Mouse (Mus musculus) retina, postnatal 1 day (tissue): Measurements from ENCODE around the gene 6030452D12Rik.
A peak's percentile ranks its signal among the peaks of the same experiment; 100 is the strongest.

Experiments used
- DNase-seq: peaks from one replicate; pipeline ENCODE4 v3.0.0-alpha.2; 2012

6030452D12Rik gene

DNA sequence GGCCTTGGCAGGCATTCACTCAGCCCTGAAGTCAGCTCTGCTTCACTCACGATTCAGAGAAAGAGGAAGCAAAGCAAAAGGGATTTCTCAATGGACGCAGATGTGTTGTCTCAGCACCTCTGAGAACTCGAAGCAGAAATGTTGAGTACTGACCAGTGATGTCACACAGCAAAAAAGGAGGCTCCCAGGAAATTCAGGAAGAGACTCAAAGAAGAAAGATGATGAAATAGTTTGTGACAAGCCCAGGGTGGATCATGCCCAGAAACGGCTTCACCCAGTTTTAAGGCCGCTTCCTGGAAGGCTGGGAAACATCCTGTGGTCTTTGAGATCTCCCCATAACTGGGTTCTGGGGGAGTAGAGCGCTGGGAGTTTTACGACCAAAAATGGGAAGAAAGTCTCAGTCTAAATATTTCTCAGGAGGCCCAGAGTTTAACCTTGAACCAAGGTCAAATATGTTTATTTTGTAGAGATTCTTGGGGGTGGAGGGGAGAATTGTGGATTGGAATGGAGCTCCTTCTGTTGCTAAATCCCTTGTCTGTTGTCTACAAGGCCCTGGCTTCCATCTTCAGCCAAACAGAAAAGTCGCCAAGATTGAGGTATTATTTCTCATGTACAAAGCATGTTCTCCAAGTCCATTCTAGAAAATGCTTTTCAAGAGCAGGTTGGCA lies at the start of gene 6030452D12Rik:
Gene 6030452D12Rik, plus strand, starts transcription at position 505 of the 668 bp plus-strand sequence.
- no peak for DNase-seq

- DNase-seq: no peak
Measured at GRCm38 (mm10) chr8:106451301-106452085, 48.8 kb upstream of the 6030452D12Rik start.

DNA sequence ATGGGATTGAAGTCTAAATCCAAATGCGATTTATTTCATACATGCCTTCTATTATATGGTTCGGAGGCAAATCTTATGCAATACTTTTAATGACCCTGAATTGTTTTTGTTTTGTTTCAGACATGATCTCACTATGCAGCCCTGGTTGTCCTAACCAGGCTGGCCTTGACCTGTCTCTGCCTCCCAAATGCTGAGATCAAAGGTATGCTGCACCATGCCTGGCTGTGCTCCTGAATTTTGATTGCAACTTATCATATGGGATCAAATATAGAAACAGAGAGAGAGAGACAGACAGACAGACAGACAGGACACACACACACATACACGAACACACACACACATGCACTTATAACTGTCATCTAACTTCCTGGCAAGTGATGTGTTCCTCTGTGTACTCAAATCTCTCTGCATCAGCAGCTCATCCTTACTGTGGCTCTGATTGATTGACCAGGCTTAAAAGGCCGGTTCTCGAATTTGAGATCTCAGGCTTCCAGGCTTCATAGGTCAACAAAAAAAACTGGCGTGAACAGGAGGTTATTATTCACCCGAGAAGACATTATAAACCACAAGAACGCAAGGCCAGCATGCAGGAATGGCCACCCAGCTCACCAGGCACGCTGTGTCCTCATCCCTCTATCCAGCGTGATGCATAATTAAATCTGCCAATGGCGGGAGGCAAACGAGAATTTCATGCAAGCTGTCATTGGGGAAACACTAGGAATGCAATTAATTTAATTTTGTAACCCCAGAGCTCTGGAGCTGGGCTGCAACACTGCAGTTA lies 47.4 kb upstream of the 6030452D12Rik start:
- DNase-seq: no peak

GRCm38 (mm10) chr8:106454036-106454435 lies 46.3 kb upstream of the 6030452D12Rik start:
- no peak for DNase-seq

- DNase-seq: no peak
Measured at GRCm38 (mm10) chr8:106462131-106462530, 38.2 kb upstream of the 6030452D12Rik start.

DNA sequence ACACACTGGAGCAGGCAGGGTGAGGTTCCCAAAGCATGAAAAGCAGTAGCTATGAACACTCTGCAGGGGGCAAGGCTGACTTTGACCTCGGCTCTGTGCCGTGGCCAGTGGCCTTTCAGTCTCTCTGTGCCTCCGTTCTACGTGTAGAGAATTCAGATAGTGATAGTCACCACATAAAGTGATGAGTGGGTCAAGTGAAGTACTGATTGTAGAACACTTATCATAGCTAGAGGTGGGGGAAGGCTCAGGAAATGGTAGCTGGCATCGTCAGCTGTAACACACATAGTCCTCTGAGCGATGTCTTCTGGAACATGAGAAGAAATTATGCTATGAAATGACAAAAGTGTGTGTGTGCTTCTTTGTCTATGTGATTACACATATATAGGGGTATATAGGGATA lies 36.5 kb upstream of the 6030452D12Rik start:
- DNase-seq: no peak

DNA sequence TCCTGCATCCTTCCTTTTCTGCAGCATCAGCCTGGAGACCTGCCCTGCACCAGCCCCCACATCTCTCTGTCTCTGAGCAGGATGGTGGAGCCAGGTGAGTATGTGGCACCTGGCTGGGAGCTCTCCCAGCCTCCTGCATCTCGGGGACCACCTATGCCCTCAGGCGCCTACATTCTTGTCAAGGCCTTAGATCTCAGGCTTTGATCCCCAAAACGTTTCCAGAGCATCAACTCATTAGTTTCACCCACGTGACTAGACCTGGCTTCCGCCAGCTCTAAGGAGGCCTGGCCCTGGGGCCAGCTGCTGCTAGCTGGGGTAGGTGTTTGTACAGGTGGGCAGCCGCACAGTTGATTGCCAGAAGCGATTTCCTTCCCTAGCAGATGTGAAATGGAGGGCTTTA lies 30.8 kb upstream of the 6030452D12Rik start:
- DNase-seq: no peak

DNA sequence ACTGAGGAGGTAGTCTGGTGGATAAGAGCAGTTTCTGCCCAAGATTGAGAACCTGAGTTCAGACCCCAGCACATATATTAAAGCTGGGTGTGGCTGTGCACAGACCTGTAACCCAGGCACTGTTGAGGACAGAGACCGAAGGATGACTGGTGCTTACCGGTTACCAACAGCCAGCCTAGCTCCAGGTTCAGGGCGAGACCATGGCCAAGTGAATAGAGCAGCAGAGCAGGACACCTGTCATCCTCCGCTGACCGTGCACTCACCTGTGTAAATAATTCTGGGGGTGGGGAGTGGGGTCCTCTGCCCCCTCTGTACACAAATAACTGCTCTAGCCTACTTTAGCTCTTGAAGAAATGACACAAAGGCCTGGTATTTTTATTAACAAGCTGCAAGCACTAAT lies 26.3 kb upstream of the 6030452D12Rik start:
- no peak for DNase-seq

DNA sequence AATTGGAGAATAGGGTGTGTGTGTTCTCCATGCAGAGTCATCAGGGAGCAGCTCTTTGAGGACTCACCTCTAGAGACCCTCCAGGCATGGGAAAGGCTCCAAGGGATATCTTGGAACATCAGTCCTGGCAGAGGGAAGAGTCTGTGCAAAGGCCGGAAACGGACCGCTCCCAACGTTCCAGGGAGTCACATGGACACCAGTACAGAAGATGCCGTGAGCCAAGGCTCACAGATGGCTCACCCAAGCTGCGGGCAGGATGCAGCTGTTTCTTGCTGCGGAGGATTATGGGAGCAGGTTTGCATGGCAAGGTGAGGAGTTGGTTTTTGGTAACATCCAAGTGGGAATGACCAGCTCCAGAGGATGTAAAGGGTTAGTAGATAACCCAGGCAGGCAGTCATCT lies 3.9 kb downstream of the 6030452D12Rik start:
- no peak for DNase-seq

GRCm38 (mm10) chr8:106505328-106505965 lies 5.1 kb downstream of the 6030452D12Rik start:
- DNase-seq: no peak

DNA sequence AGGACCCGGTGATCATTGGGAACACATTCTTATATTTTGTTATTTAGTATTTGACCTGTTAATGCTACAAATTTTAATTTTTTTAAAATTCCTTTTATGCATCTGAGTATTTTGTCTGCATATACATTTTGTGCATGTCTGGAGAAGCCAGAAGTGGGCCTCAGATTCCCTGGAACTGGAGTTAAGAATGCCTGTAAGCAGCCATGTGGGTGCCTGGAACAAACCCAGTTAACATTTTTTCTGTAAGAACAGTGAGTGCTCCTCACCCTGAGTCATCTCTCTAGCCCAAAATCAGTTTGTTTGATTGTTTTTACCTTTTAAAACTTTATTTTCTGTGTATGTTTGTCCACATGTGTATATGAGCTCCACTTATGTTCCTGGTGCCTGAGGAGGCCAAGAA lies 5.8 kb downstream of the 6030452D12Rik start:
- DNase-seq: no peak

DNA sequence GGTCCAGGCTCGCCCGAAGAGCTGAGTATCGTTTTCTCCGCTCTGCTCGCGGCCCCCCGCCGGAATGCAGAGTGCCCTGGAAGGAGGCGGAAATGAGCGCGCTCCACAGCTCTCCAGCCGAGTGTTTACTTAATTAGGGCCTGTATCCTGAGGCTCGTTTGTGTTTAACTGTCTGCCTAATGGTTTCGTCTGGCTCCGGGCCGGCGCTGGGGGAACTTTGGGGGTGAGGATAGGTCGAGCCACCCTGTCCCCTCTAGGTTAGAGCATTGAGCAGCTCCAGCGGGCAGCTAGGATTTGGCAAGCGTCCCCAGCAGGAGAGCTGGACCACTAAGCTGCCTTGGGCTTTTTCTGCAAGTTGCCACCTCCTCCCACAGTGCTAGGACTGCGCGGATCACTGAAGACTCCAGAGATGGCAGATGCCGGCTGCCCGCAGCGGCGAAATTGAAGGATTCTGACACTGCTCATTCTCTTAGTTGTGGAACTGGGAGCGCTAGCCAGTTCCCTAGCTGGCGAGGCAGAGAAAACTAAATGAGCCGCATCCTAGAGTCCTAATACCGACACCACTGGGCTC lies 7.5 kb downstream of the 6030452D12Rik start:
- peak; percentile 86 for DNase-seq

DNA sequence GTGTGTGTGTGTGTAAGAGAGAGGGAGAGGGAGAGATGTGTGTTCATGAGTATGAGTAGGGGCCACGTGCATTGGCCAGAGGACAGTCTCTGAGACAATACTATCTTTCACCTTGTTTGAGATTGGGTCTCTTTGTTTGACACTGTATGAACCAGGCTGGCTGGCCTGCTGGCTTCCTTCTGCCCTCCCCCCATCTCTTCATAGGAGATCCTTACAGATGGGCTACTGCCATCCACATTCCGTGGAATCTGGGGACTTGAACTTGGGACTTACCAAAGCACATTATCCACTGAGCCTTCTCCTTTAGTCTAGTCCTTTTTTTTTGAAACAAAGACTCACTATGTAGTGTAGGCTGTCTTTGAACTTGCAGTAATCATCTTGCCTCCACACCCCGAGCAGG lies 8.1 kb downstream of the 6030452D12Rik start:
- DNase-seq: peak; percentile 40

GRCm38 (mm10) chr8:106509079-106509780 lies 8.9 kb downstream of the 6030452D12Rik start:
- no peak for DNase-seq

- peak; percentile 37 for DNase-seq
Measured at GRCm38 (mm10) chr8:106510365-106510975, 10.1 kb downstream of the 6030452D12Rik start, which contains the start of gene Cdh3. Gene Cdh3 (plus strand): TSS chr8:106510891.

- DNase-seq: no peak
Measured at GRCm38 (mm10) chr8:106511065-106511501, 10.8 kb downstream of the 6030452D12Rik start.

GRCm38 (mm10) chr8:106511531-106512041 lies 11.3 kb downstream of the 6030452D12Rik start:
- peak; percentile 76 for DNase-seq

DNA sequence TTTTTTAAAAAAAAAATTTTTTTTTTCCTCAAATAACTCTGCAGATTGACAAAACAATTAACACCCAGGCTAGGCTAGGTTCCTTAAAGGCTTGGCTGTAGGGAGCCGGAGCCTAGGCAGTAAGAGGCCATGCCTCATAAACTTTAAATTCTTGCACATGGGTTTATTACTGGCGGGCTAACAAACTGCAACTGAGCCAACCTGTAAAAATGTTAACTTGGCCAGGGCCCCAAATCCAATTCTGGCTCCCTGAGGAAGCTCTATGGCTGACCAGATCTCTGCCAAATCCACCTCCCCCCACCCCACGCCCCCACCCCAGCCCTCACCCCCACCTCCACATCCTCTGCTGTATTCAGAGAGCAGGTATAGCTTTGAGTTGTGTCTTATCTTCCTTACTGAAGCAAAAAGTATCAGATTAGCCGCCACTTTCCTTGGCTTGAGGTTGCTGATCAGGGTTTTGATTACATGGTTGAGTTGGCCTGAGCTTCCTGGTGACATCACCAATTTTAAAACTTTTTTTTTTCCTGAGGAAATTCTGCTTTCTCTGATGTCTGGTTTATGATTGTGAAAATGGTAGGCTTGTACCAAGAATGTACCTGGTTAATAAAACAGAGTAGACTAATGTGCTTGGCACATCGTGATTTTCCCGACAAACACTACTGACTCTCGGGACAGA lies 12.3 kb downstream of the 6030452D12Rik start:
- DNase-seq: no peak

DNA sequence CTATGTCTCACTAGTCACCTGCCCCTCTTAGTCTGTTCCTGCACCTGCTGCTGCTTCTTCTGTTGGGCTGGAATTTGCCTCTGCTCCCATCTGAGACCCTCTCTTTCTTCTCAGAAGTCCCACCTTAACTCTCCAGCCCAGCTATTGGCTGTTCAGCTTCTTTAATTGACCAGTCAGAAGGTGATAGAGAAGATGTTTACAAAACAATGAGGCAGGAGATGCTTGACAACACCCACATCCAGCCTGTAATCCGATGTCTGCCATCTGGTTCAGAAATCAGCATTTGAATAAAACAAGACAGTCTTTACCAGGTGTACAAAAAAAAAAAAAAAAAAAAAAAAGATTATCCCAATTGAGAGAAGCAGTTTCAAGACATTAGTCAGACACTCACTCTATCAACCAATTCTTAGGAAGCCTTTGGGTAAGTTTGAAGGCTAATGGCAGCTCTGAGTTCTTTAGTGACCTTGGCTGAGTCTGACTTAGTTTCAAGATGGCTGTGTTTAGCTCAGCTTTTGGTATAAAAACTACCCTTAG lies 15.7 kb downstream of the 6030452D12Rik start:
- no peak for DNase-seq

- no peak for DNase-seq
Measured at GRCm38 (mm10) chr8:106516581-106516980, 16.3 kb downstream of the 6030452D12Rik start.
